Mouse (Mus musculus): ENCODE measurements around the gene Igf1r.

Igf1r gene

DNA sequence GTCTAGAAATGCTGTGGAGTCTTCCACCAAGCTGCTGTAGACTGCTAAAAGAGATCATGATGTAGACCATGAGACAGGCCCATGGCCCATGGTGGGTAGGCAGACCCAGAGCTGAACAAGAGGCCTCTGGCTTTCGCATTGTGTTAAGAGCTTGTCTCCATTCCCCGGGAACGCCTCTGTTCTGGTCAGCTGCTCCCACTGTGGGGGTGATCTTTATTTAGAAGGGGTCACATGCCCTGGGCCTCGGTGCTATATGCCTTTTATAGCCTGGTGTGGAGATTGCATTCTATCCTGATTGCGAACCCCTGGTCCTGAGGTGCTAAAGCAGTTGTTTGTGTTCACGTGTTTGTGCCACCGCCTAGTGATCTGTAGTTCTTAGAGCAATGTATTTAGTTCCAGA lies 57.5 kb downstream of the Igf1r start:
- no peak for DNase-seq

DNA sequence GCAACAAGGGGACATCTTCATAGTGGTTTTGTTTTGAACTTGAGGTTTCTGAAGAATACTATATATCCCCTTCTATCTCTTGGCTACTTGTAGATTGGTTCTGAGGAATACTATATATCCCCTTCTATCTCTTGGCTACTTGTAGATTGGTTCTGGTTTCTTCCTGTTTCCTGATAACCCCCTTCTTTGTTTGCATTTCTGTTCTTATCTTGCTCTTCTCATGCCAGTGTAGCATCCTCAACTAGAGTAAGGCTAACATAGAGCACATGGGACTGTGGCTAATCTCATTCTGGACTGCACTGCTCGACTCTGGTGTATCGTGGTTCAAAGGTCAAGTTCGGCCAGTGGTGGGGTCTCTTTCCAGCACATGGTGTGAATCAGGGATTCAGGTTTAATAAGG lies 58.2 kb downstream of the Igf1r start:
- DNase-seq: no peak

GRCm38 (mm10) chr7:68011385-68012122 lies 58.9 kb downstream of the Igf1r start:
- no peak for DNase-seq

DNA sequence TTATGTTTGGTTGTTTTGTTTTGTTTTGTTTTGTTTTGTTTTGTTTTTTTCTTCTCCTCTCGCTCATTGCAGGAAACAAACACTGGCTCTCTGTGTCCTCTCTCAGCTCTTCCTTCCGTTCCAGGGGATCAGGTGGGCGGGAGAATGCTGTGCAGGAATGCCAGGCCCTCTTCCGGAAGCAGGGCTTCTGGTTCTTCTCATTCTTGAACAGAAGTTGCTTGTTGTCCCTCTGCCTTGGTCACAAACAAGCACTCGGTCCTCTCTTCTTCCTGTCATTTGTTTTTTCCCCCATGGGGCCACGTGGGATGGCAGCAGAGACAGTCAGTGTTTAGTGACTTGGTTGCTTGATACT lies 59.5 kb downstream of the Igf1r start:
- no peak for DNase-seq

DNA sequence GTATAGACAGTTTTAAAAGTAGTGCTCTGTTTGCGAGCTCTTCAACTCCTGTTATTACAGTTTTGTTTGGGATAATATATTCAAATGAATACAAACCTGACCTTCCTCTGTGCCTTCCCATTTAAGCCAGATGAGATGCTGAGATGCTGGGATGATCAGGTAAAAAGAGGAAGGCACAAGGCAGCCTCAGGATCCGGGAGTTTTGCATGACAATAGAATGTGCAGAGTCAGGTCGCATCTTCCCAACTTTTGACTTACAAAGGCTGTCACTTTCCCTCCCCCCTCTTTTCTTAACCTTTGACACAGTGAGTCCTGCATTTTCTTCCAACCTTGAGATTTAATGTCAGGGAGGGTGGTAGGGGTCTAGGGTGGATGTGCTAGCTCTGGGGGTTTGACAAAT lies 61.9 kb downstream of the Igf1r start:
- no peak for DNase-seq

DNA sequence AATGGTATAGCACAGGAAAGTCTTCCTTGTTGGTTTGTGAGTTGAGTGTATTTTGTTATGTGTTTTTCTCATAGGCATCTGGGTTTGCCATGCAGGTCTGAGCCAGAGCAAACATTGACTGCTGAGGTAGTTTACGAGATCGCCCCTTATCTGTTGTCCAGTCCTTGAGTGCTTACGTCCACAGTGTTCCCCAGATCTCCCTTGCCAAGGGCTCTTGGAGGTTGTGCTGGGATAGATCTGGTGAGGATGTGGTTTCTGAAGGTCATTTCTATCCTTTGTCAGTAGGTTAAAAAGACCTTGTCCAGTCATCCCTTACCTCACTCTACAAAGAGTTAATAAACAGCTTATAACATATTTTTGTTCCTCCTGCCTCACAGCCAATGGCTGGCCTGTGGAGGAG lies 62.8 kb downstream of the Igf1r start:
- DNase-seq: no peak

- no peak for DNase-seq
Observed at GRCm38 (mm10) chr7:68018038-68018437, 65.4 kb downstream of the Igf1r start.

DNA sequence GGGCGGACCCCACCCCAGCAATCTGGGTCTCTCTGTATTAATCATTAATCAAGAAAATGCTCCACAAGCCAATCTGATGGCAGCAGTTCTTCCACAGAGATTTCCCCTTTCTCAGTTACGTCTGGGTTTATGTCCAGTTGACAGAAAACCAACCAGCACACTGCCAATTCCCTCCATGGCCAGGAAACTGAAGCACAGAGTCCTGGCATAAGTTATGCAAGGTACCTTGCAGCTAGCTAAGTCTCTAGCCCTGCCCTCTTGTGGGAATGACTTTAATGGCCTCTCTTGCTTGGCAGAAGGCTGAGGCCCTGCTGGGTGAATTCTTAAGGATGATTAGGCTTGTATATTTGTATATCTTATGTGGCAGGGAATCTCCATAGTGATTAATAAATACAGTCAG lies 67.9 kb downstream of the Igf1r start:
- no peak for DNase-seq

GRCm38 (mm10) chr7:68021741-68022140 lies 69.1 kb downstream of the Igf1r start:
- no peak for DNase-seq

DNA sequence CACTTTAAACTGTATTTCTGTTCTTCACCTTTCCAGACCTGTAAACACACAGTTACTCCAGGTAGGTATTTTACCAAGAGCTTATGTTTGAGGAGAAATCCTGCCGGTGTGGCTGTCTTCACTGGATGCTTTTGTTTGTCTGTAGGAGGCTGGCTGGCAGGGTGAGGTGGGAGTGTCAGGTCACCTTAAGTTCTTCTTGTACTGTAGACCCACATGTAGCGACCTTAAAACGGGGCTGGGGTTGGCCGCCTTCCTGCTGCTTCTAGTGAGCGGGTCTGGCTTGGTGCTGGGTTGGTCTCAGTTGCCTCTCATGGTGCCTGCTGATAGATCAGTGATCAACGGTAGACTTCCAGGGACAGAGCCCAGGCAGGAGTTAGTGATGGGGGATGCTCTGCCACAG lies 69.6 kb downstream of the Igf1r start:
- DNase-seq: no peak

DNA sequence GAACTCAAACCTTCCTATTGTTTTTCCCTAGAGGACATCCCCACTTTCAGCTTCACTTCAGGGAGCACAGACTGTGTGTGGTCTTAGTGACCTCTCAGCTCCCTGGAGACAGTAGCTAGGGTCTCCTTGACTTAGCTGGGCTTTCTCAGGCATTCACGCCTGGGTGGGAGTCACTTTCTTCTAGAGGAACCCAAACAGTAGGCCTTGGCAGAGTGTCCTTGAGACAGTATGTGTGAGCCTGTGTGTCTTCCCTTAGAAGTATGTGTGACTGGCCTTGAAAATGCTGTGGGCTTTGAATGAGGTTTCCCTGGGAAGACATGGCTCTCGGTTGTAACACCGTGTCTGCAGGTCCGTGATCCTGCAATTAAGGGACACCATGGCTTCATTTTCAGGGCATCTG lies 71.3 kb downstream of the Igf1r start:
- no peak for DNase-seq

DNA sequence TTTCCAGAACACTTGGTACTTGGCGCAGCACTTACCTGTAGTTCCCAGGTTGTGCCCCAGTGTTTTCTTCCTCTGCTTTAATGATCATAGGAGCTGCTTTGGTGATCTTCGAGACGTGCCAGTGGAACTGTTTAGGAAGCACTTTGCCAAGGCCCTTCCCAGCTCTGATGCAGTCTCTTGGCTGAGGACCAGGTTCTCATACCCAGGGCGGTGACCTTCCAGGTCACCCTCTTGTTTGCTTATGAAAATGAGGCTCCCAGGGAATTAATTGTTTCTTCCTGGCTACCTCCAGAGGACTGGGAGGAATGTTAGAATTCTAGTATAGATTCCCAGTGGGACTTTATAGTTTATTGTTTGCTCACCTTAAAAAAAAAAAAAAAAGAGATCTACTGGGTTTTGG lies 72.0 kb downstream of the Igf1r start:
- no peak for DNase-seq

DNA sequence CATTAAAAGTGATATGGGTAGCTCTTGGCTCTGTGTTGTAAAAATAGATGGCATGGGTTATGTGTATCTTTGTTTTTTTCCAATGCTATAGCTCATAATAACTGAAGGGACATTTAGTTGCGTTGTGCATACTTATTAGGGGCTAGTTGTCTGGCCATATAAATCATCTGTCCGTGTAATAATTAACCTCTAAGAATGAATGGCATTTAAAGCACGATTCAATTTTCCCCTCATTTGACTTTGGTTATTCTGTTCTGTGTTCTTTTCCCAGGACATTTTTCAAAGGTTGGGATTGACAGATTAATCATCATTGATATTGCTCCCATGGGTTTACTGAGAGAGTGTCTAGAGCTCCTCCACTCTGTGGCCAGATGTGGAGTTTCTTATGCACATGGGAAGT lies 72.8 kb downstream of the Igf1r start:
- no peak for DNase-seq

GRCm38 (mm10) chr7:68026076-68026475 lies 73.4 kb downstream of the Igf1r start:
- no peak for DNase-seq

DNA sequence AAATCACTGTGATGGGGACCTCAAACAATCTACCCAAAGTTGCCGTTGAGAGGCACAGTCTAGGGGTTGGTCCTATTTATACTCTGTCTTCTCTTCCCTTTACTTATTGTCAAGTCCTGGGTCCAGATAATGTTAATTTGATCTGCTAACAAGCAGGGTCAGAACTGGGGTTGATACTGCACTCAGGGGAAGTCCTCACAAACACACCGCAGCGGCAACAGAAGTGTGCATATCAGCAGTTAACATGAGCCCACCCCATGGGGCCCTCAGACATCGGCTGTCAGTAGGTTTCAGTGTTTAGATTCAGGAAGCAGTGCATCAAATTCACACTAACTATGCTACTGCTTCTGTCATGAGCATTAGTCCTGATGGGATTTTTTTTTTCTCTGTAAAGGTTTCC lies 75.5 kb downstream of the Igf1r start:
- no peak for DNase-seq

DNA sequence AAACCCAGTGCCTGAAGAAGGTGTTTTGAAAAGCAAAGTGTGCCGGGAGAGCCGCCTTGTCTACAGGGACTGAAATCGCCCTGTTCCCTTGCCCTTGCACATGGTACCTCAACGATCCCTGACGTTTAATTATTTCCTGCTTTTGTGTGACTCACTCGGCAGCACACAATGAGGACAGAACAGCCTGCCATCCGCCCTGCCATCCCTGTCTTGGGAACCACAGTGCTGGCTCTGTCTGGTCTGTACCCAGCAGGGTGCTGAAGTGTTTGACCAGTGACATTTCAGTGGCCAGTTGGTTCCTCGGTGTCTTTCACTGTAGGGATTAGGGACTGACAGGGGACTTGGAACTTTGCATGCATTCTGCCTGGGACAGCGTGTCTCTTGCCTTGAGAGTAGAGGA lies 78.2 kb downstream of the Igf1r start:
- peak; percentile 81 to 88 for DNase-seq

DNA sequence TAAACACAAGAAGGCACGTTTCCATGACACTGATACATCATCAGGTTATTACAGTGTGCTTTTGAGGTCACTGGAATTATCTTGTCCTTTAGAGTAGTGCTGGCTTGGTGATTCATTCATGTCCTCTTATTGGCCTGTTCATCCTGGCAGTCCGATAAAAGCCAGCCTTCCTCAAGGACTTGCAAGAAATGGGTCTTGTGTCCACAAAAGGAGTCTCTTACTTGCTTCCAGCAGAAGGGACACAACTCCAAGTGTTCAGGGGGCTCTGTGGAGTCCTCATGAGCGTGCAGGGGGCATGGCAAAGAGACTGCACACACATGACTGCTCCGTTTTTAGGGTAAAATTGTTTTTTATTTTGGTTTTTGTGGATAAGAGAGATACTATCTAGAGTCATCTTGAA lies 83.9 kb downstream of the Igf1r start:
- DNase-seq: no peak

DNA sequence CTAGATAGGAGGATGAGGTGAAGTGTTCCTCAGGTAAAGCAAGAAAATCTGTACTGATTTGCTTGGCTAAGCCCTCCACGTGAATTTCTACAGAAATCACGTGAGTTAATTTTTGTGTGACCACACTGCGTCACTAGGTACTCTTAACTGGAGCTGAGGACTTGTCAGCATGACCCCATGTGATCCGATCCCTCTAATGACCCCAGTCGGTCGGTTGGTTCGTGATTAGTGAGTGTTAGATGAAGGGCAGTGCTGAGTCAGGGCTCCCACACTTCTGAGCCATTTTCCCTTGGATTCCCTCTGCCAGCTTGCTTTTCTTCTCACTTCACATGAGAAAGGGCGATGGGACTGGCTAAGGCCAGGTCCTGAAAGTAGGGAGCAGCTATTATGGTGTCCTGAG lies 86.2 kb downstream of the Igf1r start:
- no peak for DNase-seq

DNA sequence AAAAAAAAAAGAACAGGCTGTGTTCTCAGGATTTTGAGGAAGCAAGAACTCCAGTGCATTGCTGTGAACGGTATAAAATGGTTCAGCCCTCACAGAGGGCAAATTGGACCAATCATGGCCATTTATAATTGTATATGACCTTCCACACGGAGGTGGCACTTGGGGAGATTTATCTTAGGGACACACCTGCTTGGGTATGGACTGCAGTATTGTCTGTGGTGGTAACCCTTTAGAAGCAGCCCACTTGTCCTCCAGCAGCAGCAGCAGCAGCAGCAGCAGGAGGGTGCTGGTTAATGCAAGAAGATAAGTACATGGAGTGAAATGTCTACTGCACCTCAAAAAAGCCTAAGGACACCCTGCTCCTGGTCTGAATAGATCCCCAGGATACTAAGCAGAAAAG lies 86.9 kb downstream of the Igf1r start:
- DNase-seq: no peak

GRCm38 (mm10) chr7:68044621-68045020 lies 92.0 kb downstream of the Igf1r start:
- no peak for DNase-seq

- DNase-seq: no peak
Observed at GRCm38 (mm10) chr7:68047152-68047551, 94.5 kb downstream of the Igf1r start.

- no peak for DNase-seq
Observed at GRCm38 (mm10) chr7:68048532-68048931, 95.9 kb downstream of the Igf1r start.

DNA sequence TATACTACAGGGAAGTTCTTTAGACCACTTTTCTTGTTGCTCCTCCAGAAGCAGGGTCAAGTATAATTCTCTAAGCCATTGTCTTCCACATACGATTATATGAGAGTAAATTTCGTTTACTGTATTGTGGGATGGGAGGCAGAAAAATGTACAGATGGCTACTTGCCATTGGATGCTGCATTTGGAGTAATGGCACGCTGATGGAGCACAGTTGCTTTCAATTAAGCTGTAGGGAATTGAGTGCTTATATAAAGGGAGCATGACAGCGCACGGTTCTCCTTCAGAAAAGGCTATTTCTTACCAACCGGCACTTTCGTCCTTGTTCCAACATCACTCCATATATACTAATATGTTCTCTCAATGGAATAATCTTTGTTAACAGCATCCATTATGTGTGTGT lies 96.4 kb downstream of the Igf1r start:
- DNase-seq: no peak

DNA sequence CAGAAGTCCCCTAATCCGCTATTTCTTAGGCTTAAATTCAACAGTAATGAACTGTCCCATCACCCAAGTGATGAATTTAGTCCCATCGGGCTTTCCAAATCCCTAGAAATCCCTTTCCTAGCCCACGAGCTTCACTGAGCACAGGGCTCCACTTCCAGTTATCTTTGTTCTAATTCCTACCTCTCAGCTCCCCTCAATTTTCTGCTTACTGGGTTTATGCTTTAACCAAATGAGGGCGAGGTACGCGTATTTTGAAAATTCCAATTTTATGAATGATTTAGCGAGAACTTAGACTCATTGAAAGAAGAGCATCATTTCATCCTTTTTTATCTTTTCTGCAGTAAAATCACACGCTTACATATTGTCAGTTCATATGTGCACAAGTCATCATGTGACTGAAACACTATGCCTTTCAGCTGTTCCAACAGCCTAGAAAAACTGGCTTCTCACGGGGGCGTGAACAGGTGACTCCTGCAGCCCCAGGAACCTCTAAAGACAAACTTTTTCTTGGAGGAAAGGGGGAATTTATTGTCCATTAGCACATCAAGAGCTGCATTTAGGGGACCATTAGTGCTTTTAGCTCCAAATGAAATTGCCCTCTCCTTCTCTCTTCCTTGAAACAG lies 100.5 kb downstream of the Igf1r start:
- no peak for DNase-seq

- DNase-seq: no peak
Observed at GRCm38 (mm10) chr7:68054498-68054897, 101.9 kb downstream of the Igf1r start.

Measured in cerebellum, postnatal 25 days (tissue).